Mouse (Mus musculus): ENCODE measurements around the gene Hadha. TPM values are rescaled to one million over a fixed set of nuclear protein-coding genes. Genes with fewer than 3 reads are reported as not detected.

The Hadha gene
- total and polyA plus RNA-seq, 2 experiments from 2014 or later, result 56.1 to 57.9 TPM

DNA sequence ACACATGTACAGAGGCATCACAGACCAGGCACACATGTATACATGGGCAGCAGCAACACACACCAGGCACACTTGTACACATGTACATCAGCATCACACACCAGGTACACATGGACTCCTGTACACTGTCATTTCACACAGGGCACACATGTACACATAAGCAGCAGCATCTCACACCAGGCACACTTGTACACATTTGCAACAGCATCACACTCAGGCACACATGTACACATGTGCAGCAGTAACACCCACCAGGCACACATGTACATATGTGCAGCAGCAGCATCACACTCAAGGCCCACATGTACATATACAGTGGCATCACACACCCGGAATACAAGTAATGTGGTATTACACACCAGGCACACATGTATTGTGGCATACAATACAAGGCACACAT is 56.7 kb downstream of the Hadha start:
- H3K9me3 ChIP-seq (ENCODE audit: low read length), result no peaks in the 10 kb centered on the region
- no peak overlapping the region for H3K4me3 ChIP-seq (ENCODE audit: low read depth, low read length)
- no peaks in the 10 kb centered on the region for H3K36me3 ChIP-seq (ENCODE audit: insufficient read depth)
- no peaks in the 10 kb centered on the region for H3K4me1 ChIP-seq (ENCODE audit: insufficient read depth)
- ATAC-seq (no peak), DNase-seq (no peak)
- no peak for TF ChIP-seq CTCF (IDR thresholded peaks at IDR 0.05; ENCODE audit: low read depth)
- H3K9ac ChIP-seq, result no peak overlapping the region
- H3K4me2 ChIP-seq (ENCODE audit: low read depth), result no peak overlapping the region
- 95% methylated on average over 1 of the region's 1 CpGs for WGBS
- no peaks in the 10 kb centered on the region for H3K27me3 ChIP-seq (ENCODE audit: insufficient read depth, low read length)
- no peak overlapping the region for H3K27ac ChIP-seq (ENCODE audit: low read depth, low read length)

DNA sequence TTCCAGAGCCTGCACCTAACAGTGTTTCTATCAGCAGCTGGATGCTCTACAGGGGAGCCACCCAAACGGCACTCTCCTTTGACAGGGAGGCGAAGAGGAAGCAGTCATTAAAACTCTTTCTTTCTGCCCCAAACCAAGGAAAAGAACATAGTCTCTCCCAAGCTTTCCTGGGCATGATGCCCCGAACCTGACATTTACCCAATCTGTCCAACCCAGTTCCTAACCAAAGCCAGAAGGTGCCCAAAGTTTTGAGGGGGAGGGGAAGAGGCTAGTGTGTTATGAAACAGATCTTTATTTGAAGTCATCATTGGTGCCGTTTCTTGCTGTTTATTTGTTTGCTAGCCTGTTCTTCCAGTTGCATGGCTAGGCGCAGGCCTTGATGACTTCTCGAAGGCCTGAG is 59.2 kb downstream of the Hadha start:
- ATAC-seq (peak; percentile 36; the same call in 1 of the 2 replicates), DNase-seq (no peak)
- Histone ChIP-seq H3K27ac (ENCODE audit: low read depth, low read length) (no peak overlapping the region), H3K36me3 (ENCODE audit: insufficient read depth) (no peaks in the 10 kb centered on the region), H3K9me3 (ENCODE audit: low read length) (no peaks in the 10 kb centered on the region), H3K4me2 (ENCODE audit: low read depth) (no peak overlapping the region), H3K27me3 (ENCODE audit: insufficient read depth, low read length) (no peaks in the 10 kb centered on the region), H3K9ac (no peak overlapping the region), H3K4me1 (ENCODE audit: insufficient read depth) (no peaks in the 10 kb centered on the region), H3K4me3 (ENCODE audit: low read depth, low read length) (no peak overlapping the region)
- TF ChIP-seq CTCF (IDR thresholded peaks at IDR 0.05; ENCODE audit: low read depth), result no peak
- 63% methylated on average over 6 of the region's 6 CpGs for WGBS

DNA sequence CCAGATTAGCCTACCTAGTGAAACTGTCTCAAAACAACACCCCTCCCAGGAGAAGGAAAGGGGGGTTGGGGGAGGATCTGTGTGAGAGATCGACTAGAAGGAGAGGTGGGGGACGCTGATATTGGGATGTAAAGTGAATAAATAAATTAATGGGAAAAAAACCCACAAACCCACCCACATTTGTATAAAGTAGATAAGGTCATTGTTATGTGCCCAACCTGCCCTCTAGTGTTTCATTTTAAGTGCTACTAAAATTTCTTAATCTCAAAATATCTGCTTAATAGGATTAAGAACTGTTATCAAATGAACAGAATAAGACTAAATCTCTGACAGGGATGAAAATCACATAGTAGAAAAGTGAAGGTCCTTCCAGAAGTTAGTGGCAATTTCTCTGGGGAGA is 60.6 kb downstream of the Hadha start:
- Histone ChIP-seq H3K4me2 (ENCODE audit: low read depth) (no peak overlapping the region), H3K9ac (no peak overlapping the region), H3K4me3 (ENCODE audit: low read depth, low read length) (no peak overlapping the region), H3K9me3 (ENCODE audit: low read length) (no peaks in the 10 kb centered on the region), H3K4me1 (ENCODE audit: insufficient read depth) (no peaks in the 10 kb centered on the region), H3K27ac (ENCODE audit: low read depth, low read length) (no peak overlapping the region), H3K27me3 (ENCODE audit: insufficient read depth, low read length) (no peaks in the 10 kb centered on the region), H3K36me3 (ENCODE audit: insufficient read depth) (no peaks in the 10 kb centered on the region)
- no peak for ATAC-seq
- 58% methylated on average over 2 of the region's 2 CpGs for WGBS
- TF ChIP-seq CTCF (IDR thresholded peaks at IDR 0.05; ENCODE audit: low read depth), result no peak
- no peak for DNase-seq

DNA sequence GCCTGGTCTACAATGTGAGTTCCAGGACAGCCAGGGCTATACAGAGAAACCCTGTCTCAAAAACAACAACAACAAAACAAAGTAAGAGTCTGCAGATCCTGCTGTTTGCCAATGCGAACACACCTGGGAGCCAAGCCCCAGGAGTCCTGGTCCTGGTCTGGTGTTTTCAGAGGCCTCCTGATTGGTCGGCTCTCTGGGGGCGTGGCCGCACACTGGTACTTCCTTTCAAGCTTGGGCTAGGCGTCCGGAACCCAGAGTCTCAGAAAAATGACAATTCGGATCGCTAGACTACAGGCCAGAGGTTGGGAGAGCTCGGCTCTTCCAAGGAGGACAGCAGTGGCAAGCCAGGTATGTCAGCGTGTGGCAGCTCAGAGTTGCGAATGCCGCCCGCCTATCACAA is 62.3 kb downstream of the Hadha start:
- no peak for ATAC-seq
- no peak overlapping the region for H3K9ac ChIP-seq
- H3K4me2 ChIP-seq (ENCODE audit: low read depth), result no peak overlapping the region
- H3K36me3 ChIP-seq (ENCODE audit: insufficient read depth), result no peaks in the 10 kb centered on the region
- 67% methylated on average over 13 of the region's 13 CpGs for WGBS
- no peaks in the 10 kb centered on the region for H3K4me1 ChIP-seq (ENCODE audit: insufficient read depth)
- DNase-seq, result no peak
- H3K9me3 ChIP-seq (ENCODE audit: low read length), result no peaks in the 10 kb centered on the region
- H3K4me3 ChIP-seq (ENCODE audit: low read depth, low read length), result no peak overlapping the region
- no peak for TF ChIP-seq CTCF (IDR thresholded peaks at IDR 0.05; ENCODE audit: low read depth)
- no peaks in the 10 kb centered on the region for H3K27me3 ChIP-seq (ENCODE audit: insufficient read depth, low read length)
- no peak overlapping the region for H3K27ac ChIP-seq (ENCODE audit: low read depth, low read length)

DNA sequence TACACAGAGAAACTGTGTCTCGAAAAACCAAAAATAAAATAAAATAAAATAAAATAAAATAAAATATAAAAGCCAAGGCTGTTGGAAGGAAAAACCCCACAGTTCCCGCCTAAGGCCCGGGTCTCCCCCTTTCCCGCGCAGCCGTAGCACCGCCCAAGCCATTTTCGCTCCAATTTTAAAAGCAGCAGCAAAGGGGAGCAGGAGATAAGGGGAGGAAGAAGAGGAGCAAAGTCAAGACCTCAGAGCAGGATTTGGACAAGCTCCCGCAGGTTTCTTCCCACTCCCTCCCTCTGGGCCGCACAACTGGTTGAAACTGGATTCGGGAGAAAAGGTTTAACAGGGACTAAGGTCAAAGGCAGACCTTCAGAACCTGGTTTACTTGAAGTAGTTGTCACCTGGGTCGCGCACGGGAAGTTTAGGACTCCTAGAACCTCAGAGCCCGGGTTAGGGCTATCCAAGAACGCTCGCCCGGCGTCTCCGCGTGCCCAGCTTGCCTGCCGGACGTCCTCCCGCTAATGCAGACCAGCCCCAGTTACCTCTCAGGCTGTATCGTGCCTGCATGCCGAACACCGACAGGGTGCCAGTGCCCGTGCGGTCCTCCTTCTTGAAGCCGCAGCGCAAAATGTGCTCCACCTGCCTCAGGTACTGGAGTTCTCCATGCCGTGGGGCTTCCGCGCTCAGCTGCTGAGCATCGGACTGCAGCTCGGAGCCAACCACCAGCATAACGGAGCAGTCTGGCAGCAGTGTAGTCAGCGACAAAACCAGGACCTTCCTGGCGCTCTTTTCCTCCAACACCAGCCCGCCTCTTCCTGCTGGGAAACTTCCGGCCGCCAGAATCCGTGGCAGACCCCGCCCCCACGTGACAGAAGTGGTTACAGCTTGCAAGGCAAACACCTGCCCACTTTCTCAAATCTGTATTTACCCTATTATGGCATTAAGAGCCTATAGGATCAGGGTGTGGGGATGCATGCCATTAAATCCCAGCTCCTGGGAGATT is 81.8 kb downstream of the Hadha start, which contains the start of gene Tyms:
Tyms (minus strand) TSS at position 793 of the 997 bp plus-strand sequence.
- Histone ChIP-seq H3K4me3 (ENCODE audit: low read depth, low read length) (peak within 1 kb of the TSS; percentile 61), H3K27me3 (ENCODE audit: insufficient read depth, low read length) (no peaks in the 10 kb centered on the region), H3K27ac (ENCODE audit: low read depth, low read length) (peak within 1 kb of the TSS; percentile 60; the same call in 1 of the 2 replicates), H3K4me1 (ENCODE audit: insufficient read depth) (no peaks in the 10 kb centered on the region), H3K9ac (peak within 1 kb of the TSS; percentile 56), H3K4me2 (ENCODE audit: low read depth) (peak within 1 kb of the TSS; percentile 81), H3K36me3 (ENCODE audit: insufficient read depth) (peaks cover 4% of the 10 kb centered on the region; the same call in 1 of the 2 replicates), H3K9me3 (ENCODE audit: low read length) (no peaks in the 10 kb centered on the region)
- DNase-seq, result peak; percentile 84
- WGBS, result 1% methylated on average over 45 of the region's 45 CpGs
- ATAC-seq, result peak; percentile 96
- TF ChIP-seq CTCF (IDR thresholded peaks at IDR 0.05; ENCODE audit: low read depth), result no peak; the same call in 1 of the 2 replicates

DNA sequence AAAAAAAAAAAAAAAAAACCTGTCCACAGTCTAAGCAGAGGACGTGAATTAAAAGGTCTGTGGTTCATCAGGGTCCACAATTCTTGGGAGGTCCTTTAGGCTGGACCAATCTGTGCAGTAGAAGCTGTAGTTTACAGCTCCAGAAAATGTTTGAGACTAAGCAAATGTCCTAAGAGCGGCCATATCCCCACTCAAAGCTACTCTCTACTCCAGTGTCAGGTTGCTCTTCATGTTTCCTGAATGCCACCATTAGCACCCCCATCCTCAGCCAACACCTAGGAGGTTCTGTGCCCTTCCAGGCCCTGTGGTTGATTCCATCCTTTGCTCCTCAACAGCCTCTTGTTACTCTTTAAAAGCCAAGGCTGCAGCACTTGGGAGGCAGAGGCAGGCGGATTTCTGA is 82.6 kb downstream of the Hadha start:
- TF ChIP-seq CTCF (IDR thresholded peaks at IDR 0.05; ENCODE audit: low read depth), result no peak
- no peaks in the 10 kb centered on the region for H3K9me3 ChIP-seq (ENCODE audit: low read length)
- H3K4me1 ChIP-seq (ENCODE audit: insufficient read depth), result no peaks in the 10 kb centered on the region

DNA sequence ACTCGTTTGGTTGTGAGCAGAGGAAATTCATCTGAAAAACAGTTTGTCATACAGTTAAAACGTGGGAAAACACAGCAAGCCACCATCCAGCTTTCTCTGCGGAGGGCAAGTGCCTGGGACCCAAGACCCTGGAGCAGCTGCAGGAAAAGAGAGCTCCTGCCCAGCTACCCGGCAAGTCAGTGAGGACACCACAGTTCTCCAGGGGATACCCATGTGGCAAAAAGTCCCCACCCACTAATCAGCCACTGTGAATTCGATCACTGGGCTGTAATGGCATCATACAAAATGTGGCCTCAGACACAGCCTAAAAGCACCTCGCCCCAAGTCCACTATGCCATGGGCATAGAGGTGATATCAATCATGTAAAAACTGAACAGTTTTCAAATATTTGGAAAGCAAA is 83.3 kb downstream of the Hadha start:
- no peak for TF ChIP-seq CTCF (IDR thresholded peaks at IDR 0.05; ENCODE audit: low read depth)
- no peak for DNase-seq
- H3K4me3 ChIP-seq (ENCODE audit: low read depth, low read length), result no peak overlapping the region

More for the DNA sequence above, 82.6 kb downstream of the Hadha start:
- ATAC-seq (no peak), DNase-seq (no peak)
- peaks cover 8% of the 10 kb centered on the region; the same call in 1 of the 2 replicates for H3K36me3 ChIP-seq (ENCODE audit: insufficient read depth)
- WGBS, result 49% methylated on average over 3 of the region's 3 CpGs
- H3K27ac ChIP-seq (ENCODE audit: low read depth, low read length), result no peak overlapping the region
- H3K4me2 ChIP-seq (ENCODE audit: low read depth), result peak overlapping the region; percentile 81; the same call in 1 of the 2 replicates
- H3K4me3 ChIP-seq (ENCODE audit: low read depth, low read length), result peak overlapping the region; percentile 61
- H3K9ac ChIP-seq, result no peak overlapping the region
- no peaks in the 10 kb centered on the region for H3K27me3 ChIP-seq (ENCODE audit: insufficient read depth, low read length)

More for the DNA sequence above, 83.3 kb downstream of the Hadha start:
- Histone ChIP-seq H3K4me1 (ENCODE audit: insufficient read depth) (no peaks in the 10 kb centered on the region), H3K9ac (no peak overlapping the region), H3K36me3 (ENCODE audit: insufficient read depth) (peaks cover 9% of the 10 kb centered on the region; the same call in 1 of the 2 replicates), H3K27me3 (ENCODE audit: insufficient read depth, low read length) (no peaks in the 10 kb centered on the region), H3K4me2 (ENCODE audit: low read depth) (no peak overlapping the region), H3K9me3 (ENCODE audit: low read length) (no peaks in the 10 kb centered on the region), H3K27ac (ENCODE audit: low read depth, low read length) (no peak overlapping the region)
- no peak for ATAC-seq
- 75% methylated on average over 6 of the region's 6 CpGs for WGBS

MicroRNAs within 50 kb of the gene (microRNA counts, 519-probe panel; counts per million panel counts)
- microRNA mmu-miR-1960, result not detected

Small RNAs within 50 kb of the gene (microRNA-seq; reads per million reads assigned to microRNA genes)
- gene Mir1960, result 0.24 to 1.2 reads per million in 2 experiments

Other genes starting within 250 kb of the Hadha start
- not detected in 2 replicates for gene Il6, start 142.0 kb downstream of the Hadha start, total RNA-seq (2014; rRNA removed)
- not detected in 2 replicates for gene Il6, start 142.0 kb downstream of the Hadha start, polyA plus RNA-seq (2015; fragmentation: Nextera tagmentation; extraction: Ambion mirVana)
- 12.3 and 14.3 TPM in 2 replicates for gene Tyms, start 81.5 kb downstream of the Hadha start, total RNA-seq (2014; rRNA removed)
- 26.8 and 34.1 TPM in 2 replicates for gene Tyms, start 81.5 kb downstream of the Hadha start, polyA plus RNA-seq (2015; fragmentation: Nextera tagmentation; extraction: Ambion mirVana)
- gene Garem2, start 50.0 kb downstream of the Hadha start, total RNA-seq (2014; rRNA removed), result 10.4 and 10.5 TPM in 2 replicates
- 5.5 and 7.2 TPM in 2 replicates for gene Garem2, start 50.0 kb downstream of the Hadha start, polyA plus RNA-seq (2015; fragmentation: Nextera tagmentation; extraction: Ambion mirVana)
- gene 3110082J24Rik, start 49.1 kb downstream of the Hadha start, total RNA-seq (2014; rRNA removed), result 1.0 and 2.0 TPM in 2 replicates
- 2.0 and 2.5 TPM in 2 replicates for gene 3110082J24Rik, start 49.1 kb downstream of the Hadha start, polyA plus RNA-seq (2015; fragmentation: Nextera tagmentation; extraction: Ambion mirVana)
- gene Hadhb, start 86 bp upstream of the Hadha start, total RNA-seq (2014; rRNA removed), result 54.4 and 59.3 TPM in 2 replicates
- gene Hadhb, start 86 bp upstream of the Hadha start, polyA plus RNA-seq (2015; fragmentation: Nextera tagmentation; extraction: Ambion mirVana), result 43.2 and 46.2 TPM in 2 replicates
- gene Adgrf3, start 50.6 kb upstream of the Hadha start, total RNA-seq (2014; rRNA removed), result not detected in 2 replicates
- gene Adgrf3, start 50.6 kb upstream of the Hadha start, polyA plus RNA-seq (2015; fragmentation: Nextera tagmentation; extraction: Ambion mirVana), result not detected in 2 replicates
- 53.8 and 59.6 TPM in 2 replicates for gene Selenoi, start 77.4 kb upstream of the Hadha start, total RNA-seq (2014; rRNA removed)
- 15.9 and 21.1 TPM in 2 replicates for gene Selenoi, start 77.4 kb upstream of the Hadha start, polyA plus RNA-seq (2015; fragmentation: Nextera tagmentation; extraction: Ambion mirVana)
- 12.7 and 16.9 TPM in 2 replicates for gene Drc1, start 126.2 kb upstream of the Hadha start, total RNA-seq (2014; rRNA removed)
- 9.5 and 14.7 TPM in 2 replicates for gene Drc1, start 126.2 kb upstream of the Hadha start, polyA plus RNA-seq (2015; fragmentation: Nextera tagmentation; extraction: Ambion mirVana)

Data from forebrain, postnatal 0 days (tissue).